Mouse (Mus musculus): Measurements from ENCODE around the gene Irf3. TPM values are rescaled to one million over a fixed set of nuclear protein-coding genes. Genes with fewer than 3 reads are reported as not detected.
"Not testable (repeated sequence)": the region's sequence is repeated elsewhere in the genome, so short reads cannot be mapped to it uniquely, and the experiment has no call there.

The Irf3 gene
- total RNA-seq, 2 experiments from 2014 or later = 16.1 to 20.9 TPM

- DNase-seq = no peak
Measured at GRCm38 (mm10) chr7:45007846-45008245, 10.4 kb downstream of the Irf3 start.

GRCm38 (mm10) chr7:45008411-45008810 lies 11.0 kb downstream of the Irf3 start:
- DNase-seq = no peak

- DNase-seq = no peak
Measured at GRCm38 (mm10) chr7:45012011-45012410, 14.6 kb downstream of the Irf3 start.

GRCm38 (mm10) chr7:45012824-45013223 lies 15.4 kb downstream of the Irf3 start:
- no peak for DNase-seq

- DNase-seq = no peak
Measured at GRCm38 (mm10) chr7:45013366-45014095, 16.1 kb downstream of the Irf3 start.

- no peak for DNase-seq
Measured at GRCm38 (mm10) chr7:45014096-45014451, 16.6 kb downstream of the Irf3 start.

GRCm38 (mm10) chr7:45015344-45015956 lies 18.0 kb downstream of the Irf3 start:
- no peak for DNase-seq

- peak; percentile 100 for DNase-seq
Measured at GRCm38 (mm10) chr7:45015957-45016612, 18.6 kb downstream of the Irf3 start, which contains the start of gene Scaf1. Scaf1 (minus strand) TSS chr7:45016363.

- no peak for DNase-seq
Measured at GRCm38 (mm10) chr7:45016761-45017160, 19.3 kb downstream of the Irf3 start.

- peak; percentile 96 for DNase-seq
Measured at GRCm38 (mm10) chr7:45017242-45018061, 20.0 kb downstream of the Irf3 start, which contains the start of gene Rras. Rras (plus strand) TSS chr7:45017961.

- peak; percentile 85 for DNase-seq
Measured at GRCm38 (mm10) chr7:45019031-45019571, 21.7 kb downstream of the Irf3 start.

GRCm38 (mm10) chr7:45020225-45020624 lies 22.8 kb downstream of the Irf3 start:
- DNase-seq = no peak

- not testable (repeated sequence) for DNase-seq
Measured at GRCm38 (mm10) chr7:45023711-45024110, 26.3 kb downstream of the Irf3 start.

- no peak for DNase-seq
Measured at GRCm38 (mm10) chr7:45024281-45025248, 27.1 kb downstream of the Irf3 start.

GRCm38 (mm10) chr7:45025601-45026220 lies 28.3 kb downstream of the Irf3 start:
- DNase-seq = peak; percentile 42

- DNase-seq = no peak
Measured at GRCm38 (mm10) chr7:45026256-45026655, 28.8 kb downstream of the Irf3 start.

GRCm38 (mm10) chr7:45027761-45028160 lies 30.3 kb downstream of the Irf3 start:
- no peak for DNase-seq

GRCm38 (mm10) chr7:45028351-45028750 lies 30.9 kb downstream of the Irf3 start:
- DNase-seq = peak; percentile 6

- no peak for DNase-seq
Measured at GRCm38 (mm10) chr7:45029995-45030394, 32.5 kb downstream of the Irf3 start.

GRCm38 (mm10) chr7:45030857-45031256 lies 33.4 kb downstream of the Irf3 start:
- no peak for DNase-seq
